Mouse (Mus musculus) urinary bladder, adult 2 months (tissue): ENCODE data around the gene Praf2. TPM values are rescaled to one million over a fixed set of nuclear protein-coding genes. Genes with fewer than 3 reads are reported as not detected.
"Not testable (repeated sequence)": the region's sequence is repeated elsewhere in the genome, so short reads cannot be mapped to it uniquely, and the experiment has no call there.

ENCODE experiments used
- DNase-seq: peaks from one replicate; pipeline ENCODE4 v3.0.0; 2022; ENCODE audit warnings: low spot score
- polyA plus RNA-seq: library from polyadenylated mRNA; depleted of rRNA; stranded (reverse); fragments of >200 nt; gene quantifications from 2 replicates; pipeline ENCODE4 v1.2.3, GENCODE M21; 2012; rRNA removed

Gene Praf2
- polyA plus RNA-seq = 30.8 and 37.7 TPM in 2 replicates

- peak; percentile 45 for DNase-seq
Observed at GRCm38 (mm10) chrX:7728215-7728921, at the start of gene Praf2. Gene Praf2, plus strand, starts transcription at chrX:7728439.

- no peak for DNase-seq
Observed at GRCm38 (mm10) chrX:7678986-7679385, 49.3 kb upstream of the Praf2 start.

DNA sequence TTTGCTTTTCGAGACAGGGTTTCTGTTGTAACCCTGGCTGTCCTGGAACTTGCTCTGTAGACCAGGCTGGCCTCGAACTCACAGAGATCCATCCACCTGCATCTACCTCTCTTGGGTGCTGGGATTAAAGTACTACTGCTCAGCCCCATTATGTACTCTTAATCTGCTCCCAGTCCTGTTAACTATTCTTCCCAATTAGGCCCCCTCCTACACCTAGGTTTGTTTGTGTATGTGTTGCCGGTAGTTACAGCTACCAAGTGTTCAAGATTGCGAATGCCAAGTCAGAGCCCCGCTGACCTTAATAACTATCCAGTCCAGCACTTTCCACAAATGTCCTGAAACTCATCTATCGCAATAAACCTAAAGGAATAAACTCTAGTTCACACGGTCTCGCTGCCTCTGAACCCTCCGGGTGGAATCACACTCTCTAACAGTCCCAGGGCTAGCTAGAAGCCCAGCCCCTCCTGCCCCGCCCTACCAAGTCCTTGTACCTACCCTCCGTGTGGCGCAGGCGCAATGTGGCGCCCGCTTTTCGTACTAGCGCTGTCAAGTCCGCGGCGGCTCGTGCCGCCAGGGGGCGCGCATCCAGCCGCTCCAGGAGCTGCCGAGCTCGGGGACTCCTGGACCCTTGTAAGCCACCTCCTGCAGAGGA is 48.7 kb upstream of the Praf2 start:
- DNase-seq = peak; percentile 71

- no peak for DNase-seq
Observed at GRCm38 (mm10) chrX:7680057-7680412, 48.2 kb upstream of the Praf2 start.

DNA sequence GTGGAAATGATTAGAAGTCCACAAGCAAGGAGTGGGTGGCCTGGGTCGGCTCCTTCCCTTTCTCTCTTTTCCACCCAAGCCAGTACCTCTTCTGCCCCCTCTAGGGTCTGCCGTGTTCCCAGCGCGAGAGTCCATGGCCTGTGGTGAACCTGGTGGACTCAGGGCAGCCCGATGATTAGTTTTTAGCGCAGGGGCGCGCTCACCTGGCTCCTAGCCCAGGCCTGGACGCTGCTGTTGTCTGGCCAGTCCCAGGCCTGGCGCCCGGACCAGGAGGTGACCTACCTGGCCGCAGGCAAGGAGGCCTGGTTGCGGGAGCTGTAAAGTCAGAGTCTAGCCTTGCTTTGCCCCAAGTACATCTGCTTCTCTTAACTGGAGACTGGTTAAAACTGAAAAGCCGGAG is 47.4 kb upstream of the Praf2 start, which contains the start of gene Magix:
TSS of gene Magix (minus strand) at position 388 of the 400 bp plus-strand sequence.
- no peak for DNase-seq

DNA sequence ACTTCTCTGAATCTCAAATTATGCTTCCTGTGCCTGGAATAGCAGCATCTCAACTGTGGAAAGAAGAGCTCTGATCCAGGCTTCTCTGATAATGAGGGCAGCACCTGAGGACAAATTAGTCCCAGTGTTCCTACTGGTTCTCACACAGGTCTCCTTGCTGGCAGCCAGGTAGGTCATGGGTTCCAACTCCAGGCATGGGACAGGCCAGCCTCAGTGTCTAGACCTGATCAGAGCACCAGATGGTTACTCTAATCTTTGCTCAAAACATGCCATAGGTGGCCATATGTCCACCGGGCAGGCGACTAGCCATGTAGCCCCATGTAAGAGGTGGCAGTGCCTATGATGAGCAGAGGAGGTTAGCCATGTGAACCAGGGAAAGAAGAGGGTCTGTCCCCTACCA is 39.9 kb upstream of the Praf2 start:
- DNase-seq = no peak

DNA sequence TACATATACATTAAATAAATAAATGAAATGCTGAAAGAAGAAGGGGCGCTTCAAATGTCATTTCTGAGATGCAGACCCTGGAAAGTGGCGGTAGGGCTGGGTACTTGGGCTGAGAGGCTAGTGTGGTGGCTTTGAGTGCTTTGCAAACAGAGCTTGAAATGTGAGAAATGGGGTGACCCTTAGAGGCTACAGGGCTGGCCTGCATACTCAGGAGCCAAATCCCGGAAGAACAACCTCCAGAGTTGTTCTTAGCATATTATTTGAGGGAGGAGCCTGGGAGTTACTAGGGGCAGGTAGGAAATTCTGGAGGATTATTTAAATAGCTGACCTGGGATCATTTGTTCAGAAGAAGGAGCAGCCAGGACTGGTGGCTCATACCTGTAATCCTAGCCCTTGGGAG is 37.8 kb upstream of the Praf2 start:
- DNase-seq = no peak

DNA sequence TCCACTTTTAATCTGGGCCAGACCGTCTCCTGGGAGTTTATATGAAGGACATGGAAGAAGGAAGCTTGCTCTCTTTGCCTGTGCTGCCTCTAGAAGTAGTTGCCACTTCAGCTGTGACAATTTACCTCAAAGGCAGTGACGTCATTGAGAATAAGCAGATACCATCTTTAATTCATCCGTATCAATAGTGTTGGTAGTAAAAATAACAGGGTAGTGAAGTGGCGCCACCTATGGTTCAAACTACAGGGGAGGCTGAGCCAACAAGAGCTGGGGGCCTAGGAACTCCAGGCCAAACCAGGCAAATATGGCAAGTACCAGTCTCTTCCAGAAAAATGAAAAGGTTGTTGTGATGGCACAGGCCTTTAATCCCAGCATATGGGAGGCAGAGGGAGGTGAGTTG is 35.4 kb upstream of the Praf2 start:
- DNase-seq = no peak

GRCm38 (mm10) chrX:7696520-7696919 is 31.7 kb upstream of the Praf2 start:
- DNase-seq = no peak

DNA sequence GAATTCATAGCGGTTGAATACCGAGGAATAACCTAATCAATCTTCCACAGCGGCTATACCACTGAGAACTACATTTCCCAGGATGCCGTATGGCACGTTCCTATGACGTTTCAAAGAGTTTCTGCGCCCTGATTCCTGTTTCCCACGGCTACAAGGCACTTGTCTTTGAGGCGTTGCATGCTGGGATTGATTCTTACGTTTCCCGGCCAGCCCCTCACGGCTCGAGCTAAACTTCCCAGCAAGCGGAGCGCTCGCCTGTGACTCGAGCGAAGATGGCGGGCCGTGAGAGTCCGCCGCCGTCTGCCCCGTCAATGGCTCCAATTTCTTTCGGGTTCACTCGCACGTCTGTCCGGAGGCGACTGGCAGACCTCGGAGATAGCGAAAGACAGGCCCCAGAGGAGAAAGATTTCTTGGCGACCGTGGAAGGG is 31.3 kb upstream of the Praf2 start, which contains the start of gene Gpkow:
TSS of gene Gpkow (plus strand) at position 178 of the 428 bp plus-strand sequence.
- DNase-seq = peak; percentile 40

DNA sequence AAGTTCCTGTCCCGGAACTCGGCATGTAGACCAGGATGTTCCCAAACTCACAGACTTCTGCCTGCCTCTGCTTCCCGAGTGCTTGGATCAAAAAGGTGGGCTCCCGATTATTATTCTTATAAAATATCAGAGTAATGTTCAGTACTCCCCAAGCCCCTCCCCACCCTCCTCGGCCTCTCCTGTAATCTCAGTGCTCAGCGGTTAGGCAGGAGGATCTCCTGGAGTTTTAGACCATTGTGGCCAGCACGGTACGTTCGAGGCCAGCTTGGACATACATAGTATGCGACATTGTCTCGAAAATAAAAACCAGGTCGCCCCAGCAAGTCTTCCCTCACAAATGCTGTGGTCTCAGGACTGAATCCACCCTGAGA is 14.5 kb upstream of the Praf2 start:
- not testable (repeated sequence) for DNase-seq

GRCm38 (mm10) chrX:7714135-7714899 is 13.9 kb upstream of the Praf2 start, which contains the start of gene Wdr45:
Gene Wdr45, plus strand, starts transcription at chrX:7714333.
- peak; percentile 67 for DNase-seq

DNA sequence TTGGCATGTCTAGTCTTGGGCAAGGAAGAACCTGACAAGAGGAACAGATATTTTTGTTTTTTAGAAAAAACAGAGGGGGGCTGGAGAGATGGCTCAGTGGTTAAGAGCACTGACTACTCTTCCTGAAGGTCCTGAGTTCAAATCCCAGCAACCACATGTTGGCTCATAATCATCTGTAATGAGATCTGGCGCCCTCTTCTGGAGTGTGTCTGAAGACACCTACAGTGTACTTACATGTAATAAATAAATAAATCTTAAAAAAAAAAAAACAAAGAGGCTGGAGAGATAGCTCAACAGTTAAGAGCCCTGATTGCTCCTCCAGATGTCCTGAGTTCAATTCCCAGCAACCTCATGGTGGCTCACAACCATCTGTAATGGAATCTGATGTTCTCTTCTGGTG is 12.2 kb upstream of the Praf2 start:
- not testable (repeated sequence) for DNase-seq

GRCm38 (mm10) chrX:7721514-7722281 is 6.5 kb upstream of the Praf2 start, which contains the start of gene Gm45208:
Gene Gm45208, plus strand, starts transcription at chrX:7722245.
- DNase-seq = peak; percentile 53

DNA sequence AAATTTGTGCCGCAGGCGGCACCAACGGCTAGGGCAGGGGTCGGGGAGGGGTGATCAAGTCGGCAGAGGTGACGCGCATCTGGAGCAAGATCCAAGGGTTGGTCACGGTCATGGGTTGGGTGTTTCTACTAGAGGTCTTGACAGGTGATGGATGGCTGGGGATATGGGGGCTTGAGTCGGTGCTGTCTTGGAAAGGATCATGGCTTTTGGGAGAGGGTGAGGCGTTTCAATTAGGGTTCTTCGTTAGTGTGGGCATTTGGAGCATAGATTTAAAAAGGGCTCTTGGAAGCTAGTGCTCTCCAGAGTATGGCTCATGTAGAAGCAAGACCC is 6.0 kb upstream of the Praf2 start:
- DNase-seq = no peak

GRCm38 (mm10) chrX:7722691-7723090 is 5.5 kb upstream of the Praf2 start:
- no peak for DNase-seq

DNA sequence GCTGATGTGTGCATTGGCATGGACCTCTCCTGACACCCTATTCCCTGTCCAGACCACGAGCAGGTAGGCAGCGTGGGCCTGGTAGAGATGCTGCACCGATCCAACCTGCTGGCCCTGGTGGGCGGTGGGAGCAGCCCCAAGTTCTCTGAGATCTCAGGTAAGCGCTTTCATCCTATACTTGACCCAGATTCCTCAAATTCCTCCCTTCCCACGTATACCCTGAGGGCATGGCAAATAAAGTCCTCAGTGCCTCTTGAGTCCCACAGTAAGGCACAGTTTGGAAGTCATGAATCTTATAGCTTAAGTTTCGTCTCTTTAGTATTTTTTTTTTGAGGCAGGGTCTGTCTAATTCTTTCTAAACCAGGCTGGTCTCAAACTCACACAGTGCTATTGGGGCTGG is 4.1 kb upstream of the Praf2 start:
- no peak for DNase-seq

DNA sequence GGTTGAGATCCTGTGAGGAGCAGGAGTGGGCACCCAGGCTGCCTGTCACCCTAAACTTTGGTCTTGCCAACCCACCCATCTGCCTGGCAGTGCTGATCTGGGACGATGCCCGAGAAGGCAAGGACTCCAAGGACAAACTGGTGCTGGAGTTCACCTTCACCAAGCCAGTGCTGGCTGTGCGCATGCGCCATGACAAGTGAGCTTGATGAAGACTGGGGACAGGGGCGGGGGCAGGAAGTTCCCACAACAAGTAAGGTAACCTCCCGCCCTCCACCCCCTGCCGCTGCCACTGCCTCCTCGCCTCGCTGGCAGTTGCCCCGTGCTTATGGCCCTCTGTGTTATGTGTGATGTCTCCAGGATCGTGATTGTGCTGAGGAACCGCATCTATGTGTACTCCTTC is 2.4 kb upstream of the Praf2 start:
- no peak for DNase-seq

- DNase-seq = no peak
Observed at GRCm38 (mm10) chrX:7727176-7727575, 1.1 kb upstream of the Praf2 start.

DNA sequence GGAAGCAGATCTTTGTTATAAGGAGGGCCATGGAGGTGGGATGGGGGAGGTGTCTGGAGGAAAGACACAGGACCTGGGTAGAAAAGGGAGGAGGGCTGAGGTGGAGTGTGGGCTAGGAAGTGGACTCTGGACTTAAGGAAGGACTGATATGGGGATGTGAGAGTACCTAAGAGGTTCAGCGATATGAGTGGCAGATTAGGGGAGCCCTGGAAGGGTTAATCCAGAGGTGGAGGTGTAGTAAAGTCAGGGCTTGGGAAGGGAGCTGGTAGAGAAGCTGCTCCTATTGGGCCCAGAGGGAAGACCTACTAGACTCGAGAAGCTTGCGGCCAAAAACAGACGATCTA is 655 bp downstream of the Praf2 start:
- no peak for DNase-seq

DNA sequence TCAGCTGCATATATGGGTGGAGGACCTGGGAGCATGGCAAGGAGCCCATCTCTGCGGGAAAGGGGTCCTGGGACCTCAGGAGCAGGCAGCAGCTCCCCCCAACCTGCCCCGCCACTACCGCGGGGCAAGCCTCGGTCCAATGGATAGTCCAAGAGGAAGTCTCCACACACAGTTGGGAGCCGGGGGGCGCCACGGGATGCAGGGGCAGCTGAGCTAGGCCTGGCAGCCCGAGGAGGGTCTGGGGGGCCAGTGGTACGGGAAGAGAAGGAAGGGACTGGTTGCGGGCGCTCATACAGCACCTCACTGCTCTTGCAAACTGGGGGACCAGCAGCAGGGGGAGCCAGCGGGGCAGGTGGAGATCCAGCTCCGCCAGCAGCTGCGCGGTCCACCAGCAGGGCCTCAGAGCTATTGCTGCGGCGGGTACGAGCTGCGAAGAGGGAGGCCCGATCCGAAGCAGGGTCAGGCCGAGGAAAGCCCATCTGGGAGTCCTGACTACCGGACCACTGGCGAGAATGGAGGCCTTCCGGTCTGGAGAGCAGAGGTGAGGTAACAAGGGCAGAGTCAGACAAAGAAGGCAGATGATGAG is 5.4 kb downstream of the Praf2 start:
- peak; percentile 41 for DNase-seq
